Mouse (Mus musculus) liver, postnatal 0 days (tissue): ENCODE results near the gene B4galt3.

Source experiments
- CTCF ChIP-seq: sonication (generic); IDR thresholded peaks from 2 replicates; pipeline ENCODE4 v1.5.1; 2016; ENCODE audit warnings: antibody characterized with exemption, low read depth
- EP300 ChIP-seq: IDR thresholded peaks from 2 replicates; pipeline ENCODE4 v1.6.1; 2016; ENCODE audit warnings: antibody characterized with exemption, low read depth, mild to moderate bottlenecking

- no peak for TF ChIP-seq CTCF
- TF ChIP-seq EP300, result no peak
Observed at GRCm38 (mm10) chr1:171276110-171276748, 6.1 kb downstream of the B4galt3 start.
